Mouse (Mus musculus) heart, adult 18-20 months (tissue): Measurements from ENCODE around the gene Gpank1. TPM values are rescaled to one million over a fixed set of nuclear protein-coding genes. Genes with fewer than 3 reads are reported as not detected.

ENCODE experiments used
- DNase-seq, 2 experiments: peaks; one replicate each; pipeline ENCODE4 v3.0.0; 2021 to 2022; ENCODE audit warnings: mixed read lengths in 1 of 2
- long read RNA-seq, 2 experiments: library from polyadenylated mRNA; stranded (forward); transcript quantifications; one replicate each; pipeline ENCODE4 v2.0.0; 2021
- total RNA-seq, 2 experiments: library from RNA; stranded (reverse); gene quantifications; 2 replicates each; pipeline ENCODE4 v1.2.3; 2021

Gpank1 gene
- 10 to 100 TPM in 1 of 2 experiments, 1 to 10 TPM in 1; 7.3 to 10.5 TPM for total RNA-seq
- long read RNA-seq, experiment 1, partial matches to known transcripts = 0 of 15 reads
- long read RNA-seq, experiment 1, other reads (novel, unspliced or antisense) = 11 of 15 reads
- long read RNA-seq, experiment 2, partial matches to known transcripts = 0 of 9 reads
- long read RNA-seq, experiment 2, other reads (novel, unspliced or antisense) = 8 of 9 reads

- DNase-seq = peak; percentile 98 to 99
Measured at GRCm38 (mm10) chr17:35121143-35121799, at the start of gene Gpank1. Gene Gpank1 (plus strand): TSS chr17:35121455.

DNA sequence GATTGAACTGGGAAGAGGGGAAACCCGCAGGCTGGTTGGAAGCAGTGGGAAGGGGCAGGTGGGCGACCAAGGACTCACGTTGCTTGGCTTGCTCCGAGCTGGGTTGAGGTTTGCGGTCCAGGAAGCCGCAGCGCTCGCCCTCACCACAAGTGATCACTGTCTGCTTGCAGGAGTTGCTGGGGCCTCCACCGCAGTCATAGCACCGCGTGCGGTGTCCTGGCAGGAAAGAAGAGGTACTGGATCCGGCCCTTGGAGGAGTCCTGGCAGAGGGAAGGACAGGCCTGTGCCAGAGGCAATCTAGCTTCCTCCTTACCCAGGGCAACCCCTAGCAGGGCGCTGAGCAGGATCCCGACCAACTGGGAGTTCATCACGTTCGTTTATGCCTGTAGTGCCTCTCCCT lies 47.2 kb upstream of the Gpank1 start:
- no peak for DNase-seq

- no peak for DNase-seq
Measured at GRCm38 (mm10) chr17:35076507-35077176, 44.6 kb upstream of the Gpank1 start, which contains the start of gene Ly6g6e. Gene Ly6g6e (plus strand): TSS chr17:35076902.

- no peak for DNase-seq
Measured at GRCm38 (mm10) chr17:35077285-35077684, 44.0 kb upstream of the Gpank1 start.

GRCm38 (mm10) chr17:35077786-35078233 lies 43.4 kb upstream of the Gpank1 start, which contains the start of gene Ly6g6d:
Gene Ly6g6d (minus strand): TSS chr17:35078065.
- peak; percentile 67 to 73 for DNase-seq

DNA sequence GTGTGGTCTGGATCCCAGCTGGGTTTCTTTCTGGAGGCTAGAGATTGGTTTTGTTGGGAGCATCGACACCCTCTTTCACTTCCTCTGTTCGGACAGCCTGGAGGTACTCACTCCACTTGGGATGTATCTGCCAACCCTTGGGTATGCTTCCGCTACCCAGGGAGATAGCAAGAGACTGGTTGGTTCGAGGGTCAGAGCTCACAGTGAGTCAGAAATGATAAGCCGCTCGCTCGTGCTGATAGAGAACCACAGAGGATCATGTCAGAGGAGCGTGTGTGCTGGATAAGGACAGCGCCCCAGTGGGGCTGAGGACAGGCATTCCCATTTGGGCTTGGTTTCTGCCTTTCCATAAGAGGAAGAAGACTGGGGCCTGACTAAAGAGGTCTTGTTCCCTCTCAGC lies 41.5 kb upstream of the Gpank1 start:
- DNase-seq = peak in 1 of 2 experiments; percentile 32

DNA sequence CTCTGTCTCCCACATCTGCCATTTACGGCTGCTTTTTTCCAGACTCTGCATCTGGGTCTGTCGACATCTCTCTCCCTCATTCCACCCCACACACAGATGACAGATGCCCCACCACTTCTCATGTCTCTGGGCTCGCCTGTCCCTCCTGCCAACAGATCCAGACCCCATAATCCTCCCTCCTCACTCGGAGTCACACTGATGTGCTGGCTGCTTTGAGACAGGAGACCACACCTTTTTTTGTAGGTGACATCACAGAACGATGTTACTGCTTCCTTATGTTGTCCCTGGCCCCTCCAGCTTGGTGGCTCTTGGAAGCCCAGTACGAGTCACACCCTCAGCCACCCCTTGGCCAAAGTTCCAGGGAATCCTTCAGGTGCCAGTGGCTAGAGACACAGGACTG lies 41.0 kb upstream of the Gpank1 start:
- no peak for DNase-seq

DNA sequence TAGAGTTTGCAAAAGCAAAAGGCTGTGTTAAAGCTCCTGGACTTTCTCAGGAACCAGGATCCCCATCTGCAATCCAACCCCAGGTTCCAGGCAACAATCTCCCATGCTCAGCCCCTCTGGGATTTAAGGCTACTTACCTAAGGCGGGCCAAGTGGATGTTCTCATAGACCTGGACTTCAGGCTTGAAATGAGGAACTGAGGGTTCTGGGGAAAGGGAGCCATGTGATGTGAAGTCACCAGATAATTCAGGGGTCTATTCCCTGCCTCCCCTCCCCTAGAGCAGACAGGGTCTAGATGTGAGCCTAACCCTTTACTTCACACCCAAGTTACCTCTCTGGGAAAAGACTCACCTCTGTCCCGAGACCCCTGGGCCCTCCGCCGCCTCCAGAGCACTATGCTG lies 40.5 kb upstream of the Gpank1 start:
- no peak for DNase-seq

DNA sequence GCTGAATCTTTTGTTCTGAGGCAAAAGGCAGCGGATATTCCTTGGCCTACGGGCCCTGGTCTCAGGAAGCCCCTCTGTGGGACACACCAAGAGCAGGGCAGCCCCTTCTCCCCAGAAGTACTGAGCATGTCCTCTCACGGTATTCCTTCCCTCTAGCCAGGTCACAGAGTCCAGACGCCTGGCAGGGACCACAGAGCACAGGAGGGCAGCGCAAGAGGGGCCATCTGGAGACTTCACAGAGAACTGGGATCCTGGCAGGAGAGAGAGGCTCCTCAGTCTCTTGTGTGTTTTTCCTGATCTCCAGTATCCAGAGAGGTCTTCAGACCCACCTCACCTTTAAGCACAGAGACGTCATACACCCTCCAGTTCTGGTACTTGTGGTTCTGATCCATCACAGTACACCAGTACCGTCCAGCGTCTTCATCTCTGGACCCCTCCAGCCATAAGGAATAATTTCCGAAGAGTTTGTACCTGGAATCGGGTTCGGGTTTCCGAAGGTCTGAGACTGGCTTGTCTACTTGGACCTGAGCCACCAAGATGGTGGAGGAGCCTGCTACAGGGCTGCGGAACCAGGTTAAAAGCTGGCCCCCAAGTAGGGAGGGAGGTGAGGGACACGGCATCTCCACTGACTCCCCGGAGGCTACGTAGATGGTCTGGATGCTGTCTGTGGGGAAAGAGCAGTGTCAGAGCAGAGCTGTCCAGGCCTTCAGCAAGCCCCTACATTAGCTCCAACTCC lies 38.2 kb upstream of the Gpank1 start:
- no peak for DNase-seq

- no peak for DNase-seq
Measured at GRCm38 (mm10) chr17:35083929-35084497, 37.2 kb upstream of the Gpank1 start.

GRCm38 (mm10) chr17:35085208-35085865 lies 35.9 kb upstream of the Gpank1 start, which contains the start of gene Ly6g6f:
Gene Ly6g6f (minus strand): TSS chr17:35085610.
- DNase-seq = no peak

DNA sequence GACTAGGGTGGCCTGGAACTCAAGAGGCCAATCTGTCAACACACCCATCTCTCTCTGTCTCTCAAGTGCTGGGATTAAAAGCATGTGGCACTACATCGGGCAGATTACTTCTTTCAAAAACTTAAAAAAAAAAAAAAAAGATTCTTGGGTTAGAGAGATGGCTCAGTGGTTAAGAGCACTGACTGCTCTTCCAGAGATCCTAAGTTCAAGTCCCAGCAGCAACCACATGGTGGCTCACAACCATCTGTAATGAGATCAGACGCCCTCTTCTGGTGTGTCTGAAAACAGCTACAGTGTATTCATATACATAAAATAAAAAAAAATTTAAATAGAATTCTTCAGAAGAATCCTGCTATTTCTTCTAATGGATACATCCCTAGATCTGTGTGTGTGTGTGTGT lies 33.1 kb upstream of the Gpank1 start:
- DNase-seq = no peak

DNA sequence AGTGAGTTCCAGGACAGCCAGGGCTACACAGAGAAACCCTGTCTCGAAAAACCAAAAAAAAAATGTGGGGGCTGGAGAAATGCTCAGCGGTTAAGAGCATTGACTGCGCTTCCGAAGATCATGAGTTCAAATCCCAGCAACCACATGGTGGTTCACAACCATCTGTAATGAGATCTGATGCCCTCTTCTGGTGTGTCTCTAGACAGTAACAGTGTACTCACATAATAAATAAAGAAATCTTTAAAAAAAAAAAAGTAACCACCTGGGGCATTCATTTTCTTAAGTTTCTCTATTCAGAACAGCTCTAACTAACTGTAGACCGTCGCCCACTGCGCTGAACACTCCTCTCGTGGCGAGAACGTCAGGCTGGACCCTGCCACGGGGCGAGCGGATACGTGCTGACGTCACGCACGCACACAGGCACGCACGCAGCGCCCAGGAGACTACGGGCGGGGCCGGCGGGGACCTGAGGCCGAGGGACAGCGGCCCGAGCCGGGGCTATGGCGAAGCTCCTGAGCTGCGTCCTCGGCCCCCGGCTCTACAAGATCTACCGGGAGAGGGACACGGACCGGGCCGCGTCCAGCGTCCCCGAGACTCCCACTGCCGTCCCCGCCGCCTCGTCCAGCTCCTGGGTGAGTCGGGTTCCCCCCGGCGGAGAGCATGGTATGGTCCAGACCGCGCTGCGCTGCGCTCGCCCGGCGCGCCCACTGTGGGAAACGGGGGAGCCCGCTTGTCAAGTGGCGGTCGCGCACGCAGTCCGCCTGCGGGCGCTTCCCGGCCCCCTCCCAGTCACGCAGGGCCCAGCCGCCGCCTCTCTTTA lies 32.2 kb upstream of the Gpank1 start, which contains the start of gene Abhd16a:
Abhd16a (plus strand) TSS at position 439 of the 820 bp plus-strand sequence.
- DNase-seq = peak; percentile 95 to 97

DNA sequence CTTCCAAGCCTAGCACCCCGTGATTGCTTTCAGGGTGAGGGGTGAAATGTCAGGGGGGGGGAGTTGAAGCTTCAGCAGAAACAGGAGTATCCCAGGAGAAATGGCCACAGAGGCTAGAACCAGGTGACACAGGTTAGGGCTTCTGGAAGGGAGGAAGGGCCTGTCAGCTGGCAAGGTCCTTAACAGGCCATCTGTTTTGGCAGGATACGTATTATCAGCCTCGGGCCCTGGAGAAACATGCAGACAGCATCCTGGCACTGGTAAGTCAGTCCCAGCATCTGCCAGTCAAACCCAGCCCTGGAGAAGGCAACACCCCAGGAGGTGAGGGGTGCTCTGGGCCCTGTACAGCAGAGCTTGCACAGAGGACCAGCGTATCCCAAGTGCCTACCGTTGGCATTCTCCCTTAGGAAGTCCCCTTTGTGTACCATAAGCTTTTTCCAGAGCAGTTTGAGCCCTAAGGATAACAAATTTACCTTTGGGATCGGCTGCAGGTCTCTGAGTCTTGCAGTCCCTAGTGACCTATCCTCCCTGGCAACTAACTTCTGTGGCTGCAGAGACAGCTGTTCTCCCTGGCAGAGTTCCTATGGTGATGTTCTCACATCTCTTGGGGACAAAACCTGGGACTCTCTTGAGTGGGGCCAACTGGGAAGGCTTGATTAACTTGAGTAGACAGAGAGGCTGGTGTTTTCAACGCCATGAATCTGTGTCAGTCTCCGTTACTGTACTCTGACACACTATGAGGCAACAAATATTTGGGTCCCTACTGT lies 30.9 kb upstream of the Gpank1 start:
- peak; percentile 42 to 44 for DNase-seq

DNA sequence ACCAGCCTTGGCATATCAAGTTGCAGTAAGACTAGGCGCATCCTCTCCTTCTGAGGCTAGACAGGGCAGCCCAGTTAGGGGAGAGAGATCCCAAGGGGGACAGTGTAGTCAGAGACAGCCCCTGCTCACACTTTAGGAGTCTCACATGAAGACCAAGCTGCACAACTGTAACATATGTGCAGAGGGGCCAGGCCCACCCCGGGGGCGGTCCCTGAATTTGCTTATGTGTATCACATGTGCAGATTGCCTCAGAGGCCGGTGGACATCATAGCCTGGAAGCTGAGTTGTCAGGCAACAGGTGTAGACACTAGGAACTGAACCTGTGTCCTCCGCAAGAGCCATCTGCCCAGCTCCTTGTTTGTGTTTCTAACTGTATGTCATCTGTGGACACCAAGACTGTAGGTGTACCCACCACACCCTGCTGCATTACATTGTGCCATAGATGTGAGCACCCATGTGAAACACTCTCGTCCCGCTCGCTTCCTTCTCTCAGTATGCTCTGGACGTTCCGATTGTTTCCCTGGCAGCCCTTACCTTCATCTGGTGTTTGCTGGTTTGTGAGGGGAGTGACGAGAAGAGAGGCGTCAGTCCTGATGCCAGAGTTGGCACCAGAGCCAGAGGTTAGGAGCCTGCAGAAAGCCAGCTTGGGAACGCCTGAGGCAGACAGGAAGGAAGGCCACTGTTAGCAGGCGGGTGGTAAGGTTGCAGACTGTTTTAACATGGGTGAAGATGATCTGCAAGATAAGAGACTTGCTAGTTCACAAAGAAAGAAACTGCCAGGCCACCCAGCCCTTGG lies 28.7 kb upstream of the Gpank1 start:
- DNase-seq = no peak

DNA sequence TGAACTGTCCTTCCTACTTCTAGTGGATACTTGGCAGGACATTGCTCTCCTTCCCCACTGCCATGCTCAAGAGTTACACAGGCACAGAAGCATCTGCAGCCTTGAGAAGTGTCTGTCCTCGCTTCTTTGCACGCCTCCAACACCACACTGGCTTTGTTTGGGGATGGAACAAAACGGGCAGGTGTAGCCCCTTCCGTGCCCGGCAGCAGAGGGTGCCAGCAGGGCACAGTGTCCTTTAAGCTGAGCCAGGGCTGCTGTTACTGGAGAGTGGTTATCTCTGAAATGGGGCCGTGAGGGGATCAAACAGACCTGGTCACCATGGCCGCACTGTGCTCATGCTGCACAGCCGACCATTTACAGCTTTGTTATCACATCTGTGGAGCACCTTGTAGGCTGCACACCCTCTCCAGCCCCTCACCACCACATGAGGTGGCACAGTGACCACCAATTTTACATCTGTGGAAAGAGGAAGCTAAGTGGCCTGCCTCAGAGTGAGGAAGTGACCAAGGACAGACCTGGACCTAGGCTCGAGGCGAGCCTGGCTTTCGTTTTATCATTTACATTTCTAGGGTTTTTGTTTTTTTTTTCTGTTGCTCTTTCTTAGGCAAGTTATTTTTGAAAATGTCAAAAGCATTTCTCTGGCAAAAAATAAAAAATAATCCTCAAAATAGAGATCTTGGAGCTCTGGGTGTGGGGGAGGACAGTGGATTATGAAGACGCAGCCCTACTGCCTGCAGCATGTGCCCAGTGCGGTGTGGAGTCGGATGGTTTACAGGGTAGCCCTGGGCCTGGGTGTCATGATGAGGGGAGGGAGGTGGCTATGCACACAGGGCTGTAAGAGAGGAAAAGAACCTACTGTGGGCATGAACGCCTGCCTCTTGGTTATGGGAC lies 26.5 kb upstream of the Gpank1 start:
- no peak for DNase-seq

DNA sequence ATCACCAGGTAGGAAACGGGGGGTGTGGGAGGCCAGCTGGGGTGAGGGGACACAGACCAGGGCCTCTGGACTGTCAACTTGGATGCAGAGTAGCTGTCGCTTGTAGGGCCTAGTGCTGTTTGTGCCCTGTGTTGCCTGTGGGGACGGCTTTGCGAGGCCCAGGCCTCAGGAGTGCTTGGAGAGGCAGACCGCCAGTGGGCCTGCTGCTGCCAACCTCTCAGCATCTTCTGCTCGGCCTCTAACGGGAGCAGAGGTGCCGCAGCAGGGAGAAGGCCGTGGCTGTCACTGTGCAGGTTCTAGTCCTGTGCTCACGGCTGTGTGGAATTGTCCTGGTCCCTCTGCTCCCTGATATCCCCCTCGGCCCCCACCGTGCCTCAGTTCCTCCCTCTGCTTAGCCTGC lies 24.7 kb upstream of the Gpank1 start:
- DNase-seq = no peak

GRCm38 (mm10) chr17:35097164-35097655 lies 24.0 kb upstream of the Gpank1 start:
- no peak for DNase-seq
